Mouse (Mus musculus): ENCODE results near the gene Emilin2.

Emilin2 gene

GRCm38 (mm10) chr17:71265336-71266051 is 46.3 kb downstream of the Emilin2 start:
- WGBS = 64% methylated on average over 5 of the region's 5 CpGs

- WGBS = 87% methylated on average over 4 of the region's 4 CpGs
These were observed 47.0 kb downstream of the Emilin2 start for GRCm38 (mm10) chr17:71264739-71265138.

GRCm38 (mm10) chr17:71263136-71263535 is 48.6 kb downstream of the Emilin2 start:
- 81% methylated on average over 6 of the region's 6 CpGs for WGBS

GRCm38 (mm10) chr17:71260658-71261057 is 51.1 kb downstream of the Emilin2 start:
- WGBS = 57% methylated on average over 3 of the region's 3 CpGs

- WGBS = 89% methylated on average over 11 of the region's 11 CpGs
These were observed 52.1 kb downstream of the Emilin2 start for GRCm38 (mm10) chr17:71259727-71260126.

- WGBS = 69% methylated on average over 13 of the region's 13 CpGs
These were observed 54.8 kb downstream of the Emilin2 start for GRCm38 (mm10) chr17:71256806-71257536.

- 89% methylated on average over 14 of the region's 14 CpGs for WGBS
These were observed 55.6 kb downstream of the Emilin2 start for GRCm38 (mm10) chr17:71256068-71256615.

GRCm38 (mm10) chr17:71254736-71255135 is 57.0 kb downstream of the Emilin2 start:
- WGBS = 53% methylated on average over 6 of the region's 6 CpGs

GRCm38 (mm10) chr17:71254106-71254505 is 57.7 kb downstream of the Emilin2 start:
- whole genome bisulfite sequencing = 88% methylated on average over 5 of the region's 5 CpGs

- WGBS = 88% methylated on average over 2 of the region's 2 CpGs
These were observed 58.4 kb downstream of the Emilin2 start for GRCm38 (mm10) chr17:71253391-71253790.

- WGBS = 59% methylated on average over 9 of the region's 9 CpGs
These were observed 59.7 kb downstream of the Emilin2 start for GRCm38 (mm10) chr17:71252101-71252500.

- 44% methylated on average over 6 of the region's 6 CpGs for WGBS
These were observed 60.2 kb downstream of the Emilin2 start for GRCm38 (mm10) chr17:71251601-71252001.

- WGBS = 48% methylated on average over 16 of the region's 16 CpGs
These were observed 60.8 kb downstream of the Emilin2 start for GRCm38 (mm10) chr17:71250819-71251600.

- WGBS = 77% methylated on average over 2 of the region's 2 CpGs
These were observed 61.7 kb downstream of the Emilin2 start for GRCm38 (mm10) chr17:71250046-71250445.

- WGBS = 59% methylated on average over 6 of the region's 6 CpGs
These were observed 62.8 kb downstream of the Emilin2 start for GRCm38 (mm10) chr17:71248963-71249362.

- WGBS = 89% methylated on average over 4 of the region's 4 CpGs
These were observed 65.8 kb downstream of the Emilin2 start for GRCm38 (mm10) chr17:71246022-71246421.

GRCm38 (mm10) chr17:71245133-71245532 is 66.6 kb downstream of the Emilin2 start:
- 98% methylated on average over 15 of the region's 15 CpGs for WGBS

GRCm38 (mm10) chr17:71242666-71243065 is 69.1 kb downstream of the Emilin2 start:
- 97% methylated on average over 7 of the region's 7 CpGs for WGBS

GRCm38 (mm10) chr17:71240811-71241210 is 71.0 kb downstream of the Emilin2 start:
- 92% methylated on average over 9 of the region's 9 CpGs for WGBS

GRCm38 (mm10) chr17:71238494-71238893 is 73.3 kb downstream of the Emilin2 start:
- 96% methylated on average over 7 of the region's 7 CpGs for WGBS

GRCm38 (mm10) chr17:71235229-71235958 is 76.4 kb downstream of the Emilin2 start:
- WGBS = 87% methylated on average over 12 of the region's 12 CpGs
